8 mouse cellular contexts compared by ENCODE assay signal in genomic region chr3:148959327-148960025, GRCm38 (mm10). TPM values are rescaled to one million over a fixed set of nuclear protein-coding genes. Genes with fewer than 3 reads are reported as not detected.
DNase-seq lines count a peak whose midpoint lies in the region; ATAC-seq and TF ChIP-seq lines count a peak whose summit lies in the region.

No protein-coding gene starts in this region.

- peaks cover 3% of the 10 kb centered on the region for H3K4me1 ChIP-seq in cortical plate, adult 2 months (ENCODE audit: control insufficient read depth, insufficient read depth, low read length)
- H3K4me1 ChIP-seq in heart, embryonic 10.5 days: peaks cover 50% of the 10 kb centered on the region
- H3K4me1 ChIP-seq in lung, embryonic 14.5 days (ENCODE audit: insufficient read depth): peaks cover 35% of the 10 kb centered on the region
- H3K4me1 ChIP-seq in olfactory bulb, adult 2 months (ENCODE audit: control insufficient read depth, insufficient read depth, low read length): peaks cover 3% of the 10 kb centered on the region; the same call in 1 of the 2 replicates

- no peaks in the 10 kb centered on the region for H3K27me3 ChIP-seq in heart, embryonic 10.5 days (ENCODE audit: insufficient read depth, poor library complexity, severe bottlenecking)
- H3K27me3 ChIP-seq in lung, embryonic 14.5 days (ENCODE audit: insufficient read depth, low read length): no peaks in the 10 kb centered on the region

- WGBS in heart, embryonic 10.5 days: 13% methylated on average over 15 of the region's 15 CpGs
- WGBS in lung, embryonic 14.5 days: 11% methylated on average over 15 of the region's 15 CpGs
- WGBS in olfactory bulb, adult 2 months: 12% methylated on average over 15 of the region's 15 CpGs

- TF ChIP-seq POLR2A in cortical plate, adult 2 months (IDR thresholded peaks at IDR 0.05; ENCODE audit: extremely low read depth, insufficient read depth, low read length): no peak
- TF ChIP-seq POLR2A in olfactory bulb, adult 2 months (IDR thresholded peaks at IDR 0.05; ENCODE audit: insufficient read depth, low read depth, low read length): no peak

- peak overlapping the region; percentile 26; the same call in 1 of the 2 replicates for H3K9ac ChIP-seq in lung, embryonic 14.5 days

- peak; percentile 96 for DNase-seq in heart, adult 11 months
- no peak for DNase-seq in heart, postnatal 25 days (ENCODE audit: low spot score)
- DNase-seq in heart, embryonic 10.5 days (ENCODE audit: low spot score): no peak
- DNase-seq in kidney, adult 8-10 months: peak; percentile 43 to 50
- DNase-seq in lung, embryonic 14.5 days: no peak
- no peak for DNase-seq in thymus, postnatal 0 days (ENCODE audit: low spot score)

- H3K4me3 ChIP-seq in cortical plate, adult 2 months (ENCODE audit: insufficient read depth, low read length): peak overlapping the region; percentile 15; the same call in 1 of the 2 replicates
- H3K4me3 ChIP-seq in heart, embryonic 10.5 days: peak overlapping the region; percentile 57
- H3K4me3 ChIP-seq in lung, embryonic 14.5 days (ENCODE audit: low read depth, low read length): peak overlapping the region; percentile 21
- H3K4me3 ChIP-seq in olfactory bulb, adult 2 months (ENCODE audit: insufficient read depth, low read depth, low read length): peak overlapping the region; percentile 20

- intact Hi-C loops in heart, postnatal 25 days (cut with DNase I): no loop called here

- H3K4me2 ChIP-seq in lung, embryonic 14.5 days: peak overlapping the region; percentile 63

- H3K27ac ChIP-seq in cortical plate, adult 2 months (ENCODE audit: insufficient read depth, low read length): 0 out of 2 replicates have a peak overlapping the region, but pooled peaks have one; percentile 30
- H3K27ac ChIP-seq in heart, embryonic 10.5 days: peak overlapping the region; percentile 76
- no peak overlapping the region for H3K27ac ChIP-seq in lung, embryonic 14.5 days (ENCODE audit: low read depth)
- H3K27ac ChIP-seq in olfactory bulb, adult 2 months (ENCODE audit: insufficient read depth, low read depth, low read length): no peak overlapping the region

- H3K36me3 ChIP-seq in heart, embryonic 10.5 days: no peaks in the 10 kb centered on the region
- H3K36me3 ChIP-seq in lung, embryonic 14.5 days (ENCODE audit: insufficient read depth): no peaks in the 10 kb centered on the region

- peak; percentile 62 for ATAC-seq in lung, embryonic 14.5 days (ENCODE audit: insufficient read depth)

- no peak for TF ChIP-seq CTCF in cortical plate, adult 2 months (IDR thresholded peaks at IDR 0.05; ENCODE audit: extremely low read depth, insufficient read depth, low read length)
- no peak for TF ChIP-seq CTCF in lung, embryonic 14.5 days (IDR thresholded peaks at IDR 0.05; ENCODE audit: low read depth)
- TF ChIP-seq CTCF in olfactory bulb, adult 2 months (IDR thresholded peaks at IDR 0.05; ENCODE audit: insufficient read depth, low read depth, low read length): no peak

- H3K9me3 ChIP-seq in heart, embryonic 10.5 days: no peaks in the 10 kb centered on the region
- H3K9me3 ChIP-seq in lung, embryonic 14.5 days (ENCODE audit: low read depth, low read length): no peaks in the 10 kb centered on the region

RNA-seq across cellular contexts. Expression of gene Adgrl2, which starts 30.9 kb away (rescaled TPM):
- 10 to 100 TPM; 57.2 to 57.6 TPM for total RNA-seq in heart, postnatal 25 days (2021)
- polyA plus RNA-seq in cortical plate, adult 2 months (2012; rRNA removed): 86.6 and 90.3 TPM in 2 replicates
- 36.3 and 45.0 TPM in 2 replicates for polyA plus RNA-seq in heart, embryonic 10.5 days (2016; fragmentation: Nextera tagmentation; extraction: Ambion mirVana)
- polyA plus RNA-seq in lung, embryonic 14.5 days (2014; fragmentation: Nextera tagmentation; extraction: Ambion mirVana): 83.2 and 83.3 TPM in 2 replicates
- polyA plus RNA-seq in olfactory bulb, adult 2 months (2012; ENCODE audit: insufficient read depth, insufficient read length, low replicate concordance, missing spikeins): not detected in 2 replicates
- 8.3 and 8.6 TPM in 2 replicates for polyA plus RNA-seq in thymus, postnatal 0 days (2015; fragmentation: Nextera tagmentation; extraction: Ambion mirVana)

Comparison
In these comparisons a context has a peak if more than half of its experiments do, and no peak if none do; other contexts are left out.
1. DNase-seq: peak in heart, adult 11 months (single experiment) and kidney, adult 8-10 months (2 of 2); none in heart, postnatal 25 days (single experiment), heart, embryonic 10.5 days (single experiment), lung, embryonic 14.5 days (single experiment) and thymus, postnatal 0 days (single experiment).
2. H3K27ac ChIP-seq: peak in cortical plate, adult 2 months (single experiment) and heart, embryonic 10.5 days (single experiment); none in lung, embryonic 14.5 days (single experiment) and olfactory bulb, adult 2 months (single experiment).
3. Peak in every context shown above with its lines, with median percentiles within 50 percentile points of each other: H3K4me3 ChIP-seq.